Mouse (Mus musculus): ENCODE measurements around the gene Dna2.

DNA sequence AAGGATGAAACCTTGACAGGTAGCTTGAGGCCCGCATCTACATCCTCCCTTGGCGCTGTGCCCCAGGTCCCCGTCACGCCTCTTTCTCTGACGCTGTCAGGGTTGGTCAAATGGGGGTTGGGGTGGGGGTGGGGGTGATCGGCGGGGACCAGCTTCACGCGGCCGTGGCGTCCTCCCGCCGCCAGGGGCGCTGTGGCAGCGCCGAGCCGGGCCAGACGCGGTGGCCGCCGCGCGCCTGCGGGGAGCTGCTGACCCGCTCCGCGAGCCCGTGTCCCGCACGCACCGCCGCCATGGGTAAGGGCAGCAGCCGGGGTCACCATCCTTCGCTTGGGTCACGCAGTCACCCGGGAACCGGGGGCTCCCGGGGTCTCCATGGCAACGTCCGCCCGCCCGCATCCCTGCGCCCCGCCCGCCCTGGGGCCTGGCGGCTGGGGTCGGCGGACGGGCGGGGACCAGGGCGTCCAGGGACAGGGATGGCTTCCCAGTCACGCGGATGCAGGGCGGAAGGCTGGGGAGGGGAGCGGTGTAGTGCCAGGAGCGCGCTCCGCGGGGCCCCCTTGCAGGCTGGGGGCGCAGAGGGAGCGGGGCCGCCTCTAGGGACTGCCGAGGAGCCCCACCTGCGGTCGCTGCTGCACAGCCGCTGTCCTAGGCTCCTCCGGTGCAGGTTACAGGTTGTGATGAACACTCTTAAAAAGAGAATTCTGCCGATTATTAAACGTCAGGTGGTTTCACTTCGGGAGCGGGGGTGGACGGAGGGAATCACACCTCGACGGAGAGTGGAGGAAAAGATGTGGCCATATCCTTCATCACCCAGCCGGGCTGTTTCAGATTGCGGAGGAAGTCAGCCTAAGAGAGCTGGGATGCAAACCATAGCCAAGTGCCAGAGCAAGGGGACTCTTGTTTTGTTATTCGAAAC lies 33.5 kb downstream of the Dna2 start, which contains the start of gene Rufy2:
- TF ChIP-seq CTCF (IDR thresholded peaks at IDR 0.05; ENCODE audit: low read depth) (peak; percentile 57), EP300 (IDR thresholded peaks at IDR 0.05; ENCODE audit: low read depth) (no peak)

Data from liver, embryonic 14.5 days (tissue).